Mouse (Mus musculus): ENCODE measurements around the gene Rsph9. TPM values are rescaled to one million over a fixed set of nuclear protein-coding genes. Genes with fewer than 3 reads are reported as not detected.
A peak's percentile ranks its signal among the peaks of the same experiment; 100 is the strongest.

Rsph9 gene
- polyA plus RNA-seq, 1 experiment from 2014 or later: 19.9 TPM

DNA sequence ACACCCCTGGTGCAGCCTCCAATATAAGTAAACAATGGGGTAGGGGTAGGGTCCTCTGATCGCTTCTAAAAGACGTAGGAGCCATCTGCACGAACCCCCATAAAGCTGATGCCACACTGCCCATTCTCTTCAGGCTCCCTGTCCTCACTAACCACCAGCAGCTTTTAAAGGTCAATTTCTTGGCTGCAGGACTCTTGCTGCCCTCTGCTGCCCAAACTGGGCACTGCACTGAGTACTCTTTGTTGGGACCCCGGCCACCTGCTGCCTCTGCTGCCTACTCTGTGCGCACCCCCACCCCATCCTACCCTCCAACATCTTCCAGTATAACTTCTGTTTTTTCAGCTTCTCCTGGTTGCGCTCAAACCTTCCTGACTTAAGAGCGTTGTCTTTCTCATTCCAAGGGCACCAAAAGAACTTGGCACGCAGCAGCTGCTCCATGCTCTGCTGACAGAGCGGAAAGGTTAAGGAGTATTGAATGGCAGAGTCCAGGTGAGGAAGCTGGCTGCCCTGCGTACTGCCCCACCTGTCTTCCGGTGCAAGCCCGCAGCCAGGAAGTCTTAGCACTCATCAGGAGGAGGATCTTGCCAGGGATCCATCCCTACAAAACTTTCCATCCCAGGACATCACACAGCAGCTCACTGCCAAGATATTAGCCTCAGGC, 11.8 kb downstream of the Rsph9 start:
- H3K9me3 ChIP-seq: no peaks in the 10 kb centered on the region
- no peak overlapping the region for H3K4me2 ChIP-seq
- H3K27ac ChIP-seq (replicated peaks): no peak overlapping the region
- no peak overlapping the region for H3K4me3 ChIP-seq
- peaks cover 35% of the 10 kb centered on the region for H3K36me3 ChIP-seq
- no peaks in the 10 kb centered on the region for H3K4me1 ChIP-seq (replicated peaks)
- 14% methylated on average over 12 of the region's 12 CpGs for WGBS
- H3K9ac ChIP-seq: no peak overlapping the region
- H3K27me3 ChIP-seq: no peaks in the 10 kb centered on the region
- ATAC-seq (ENCODE audit: low read depth): peak; percentile 70

DNA sequence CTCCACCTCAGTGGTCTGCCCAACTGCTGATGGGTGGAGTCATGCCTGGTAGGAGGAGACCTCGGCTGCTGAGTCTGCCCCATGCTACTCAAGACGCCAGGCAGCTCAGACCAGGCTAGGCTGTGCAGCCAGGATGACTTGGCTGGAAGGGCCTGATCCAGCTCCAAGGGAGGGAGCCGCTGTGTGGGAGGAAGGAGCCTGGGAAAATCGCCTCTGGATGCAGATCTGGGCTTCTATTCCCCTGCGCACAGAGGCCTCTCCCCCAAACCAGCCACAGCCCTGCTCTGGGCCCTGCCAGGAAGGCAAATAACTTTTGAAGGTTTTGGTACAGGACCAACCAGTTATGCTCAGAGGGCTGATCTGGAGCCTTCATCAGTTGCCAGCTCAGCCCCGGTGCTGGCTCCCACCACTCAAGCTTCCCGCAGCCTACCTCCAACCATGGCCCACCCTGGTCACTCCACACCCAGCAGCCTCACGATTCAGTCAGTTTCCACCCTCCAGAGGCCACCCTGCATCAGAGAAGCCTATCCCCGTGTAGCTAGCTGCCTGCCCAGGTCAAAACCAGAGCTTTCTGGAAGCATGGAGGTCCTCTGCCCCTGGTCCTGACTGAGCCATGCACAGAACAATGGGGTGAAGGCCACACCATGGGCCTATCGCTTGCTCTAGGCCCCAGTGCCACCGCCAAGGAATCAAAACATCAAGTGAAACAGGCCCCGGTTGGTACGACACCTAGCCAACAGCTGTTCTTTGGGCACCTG, 14.1 kb downstream of the Rsph9 start:
- no peak overlapping the region for H3K9ac ChIP-seq
- H3K4me3 ChIP-seq: no peak overlapping the region
- ATAC-seq (ENCODE audit: low read depth): no peak
- no peaks in the 10 kb centered on the region for H3K9me3 ChIP-seq
- no peaks in the 10 kb centered on the region for H3K4me1 ChIP-seq (replicated peaks)
- no peak overlapping the region for H3K27ac ChIP-seq (replicated peaks)
- no peaks in the 10 kb centered on the region for H3K27me3 ChIP-seq
- H3K36me3 ChIP-seq: peaks cover 55% of the 10 kb centered on the region
- no peak overlapping the region for H3K4me2 ChIP-seq
- WGBS: 82% methylated on average over 13 of the region's 13 CpGs

DNA sequence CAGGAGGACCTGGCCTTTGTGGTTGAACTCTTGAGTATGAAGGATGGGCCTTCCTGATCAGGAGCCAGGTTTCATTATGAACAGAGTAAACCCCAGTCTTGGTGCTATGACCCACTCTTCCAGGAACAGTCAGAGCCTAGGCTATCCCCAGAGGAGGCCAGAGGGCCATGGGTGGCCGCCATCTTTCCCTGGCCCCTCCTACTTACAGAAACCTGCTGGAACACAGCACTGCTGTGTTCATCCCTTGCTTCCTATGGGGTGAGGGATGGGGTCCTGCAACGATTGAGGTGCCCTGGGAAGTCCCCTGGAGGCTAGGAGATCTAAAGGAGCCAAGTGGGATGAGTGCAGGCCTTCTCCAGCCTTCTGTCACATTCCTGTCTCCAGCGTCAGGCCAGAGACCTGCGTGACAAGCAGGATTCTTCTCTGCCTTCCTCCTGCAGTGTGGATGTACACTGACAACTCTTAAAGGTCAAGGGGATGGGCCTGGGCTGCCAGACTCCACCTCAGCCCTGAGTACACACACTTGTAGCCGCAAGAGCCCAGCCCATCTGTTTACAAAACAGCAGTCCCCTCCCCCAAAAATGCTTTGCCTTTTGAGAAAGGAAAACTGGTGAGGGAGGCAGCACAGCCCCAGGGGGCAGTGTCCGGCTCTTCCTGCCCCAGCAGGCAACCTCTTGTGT, 16.1 kb downstream of the Rsph9 start:
- Histone ChIP-seq H3K9ac (no peak overlapping the region), H3K36me3 (peaks cover 74% of the 10 kb centered on the region), H3K4me3 (no peak overlapping the region), H3K4me1 (replicated peaks) (no peaks in the 10 kb centered on the region), H3K27ac (replicated peaks) (no peak overlapping the region), H3K4me2 (no peak overlapping the region), H3K27me3 (no peaks in the 10 kb centered on the region), H3K9me3 (no peaks in the 10 kb centered on the region)
- no peak for ATAC-seq (ENCODE audit: low read depth)
- WGBS: 81% methylated on average over 6 of the region's 6 CpGs

DNA sequence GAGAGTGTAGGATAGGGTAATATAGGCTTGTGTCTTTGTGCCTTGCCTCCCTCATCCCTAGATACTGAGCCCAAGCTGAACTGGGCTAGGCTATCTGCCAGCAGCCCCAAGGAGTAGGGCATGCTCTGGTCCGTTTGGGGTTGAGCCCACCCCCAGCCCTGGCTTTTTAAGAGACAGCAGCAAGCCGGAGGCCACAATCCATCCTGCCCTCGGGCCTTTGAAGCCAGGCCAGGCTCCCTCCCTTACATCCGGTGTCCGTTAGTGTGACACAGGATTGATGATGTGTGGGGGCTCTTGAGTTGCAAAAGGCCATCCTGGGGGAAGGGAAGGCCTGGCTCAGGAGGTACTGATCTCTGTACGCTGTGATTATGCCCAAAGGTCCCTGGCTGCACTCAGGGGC, 17.4 kb downstream of the Rsph9 start:
- no peak for ATAC-seq (ENCODE audit: low read depth)
- Histone ChIP-seq H3K9me3 (no peaks in the 10 kb centered on the region), H3K4me3 (no peak overlapping the region), H3K36me3 (peaks cover 87% of the 10 kb centered on the region), H3K27me3 (no peaks in the 10 kb centered on the region), H3K4me2 (no peak overlapping the region), H3K27ac (replicated peaks) (no peak overlapping the region), H3K4me1 (replicated peaks) (no peaks in the 10 kb centered on the region), H3K9ac (no peak overlapping the region)
- WGBS: 80% methylated on average over 6 of the region's 6 CpGs

DNA sequence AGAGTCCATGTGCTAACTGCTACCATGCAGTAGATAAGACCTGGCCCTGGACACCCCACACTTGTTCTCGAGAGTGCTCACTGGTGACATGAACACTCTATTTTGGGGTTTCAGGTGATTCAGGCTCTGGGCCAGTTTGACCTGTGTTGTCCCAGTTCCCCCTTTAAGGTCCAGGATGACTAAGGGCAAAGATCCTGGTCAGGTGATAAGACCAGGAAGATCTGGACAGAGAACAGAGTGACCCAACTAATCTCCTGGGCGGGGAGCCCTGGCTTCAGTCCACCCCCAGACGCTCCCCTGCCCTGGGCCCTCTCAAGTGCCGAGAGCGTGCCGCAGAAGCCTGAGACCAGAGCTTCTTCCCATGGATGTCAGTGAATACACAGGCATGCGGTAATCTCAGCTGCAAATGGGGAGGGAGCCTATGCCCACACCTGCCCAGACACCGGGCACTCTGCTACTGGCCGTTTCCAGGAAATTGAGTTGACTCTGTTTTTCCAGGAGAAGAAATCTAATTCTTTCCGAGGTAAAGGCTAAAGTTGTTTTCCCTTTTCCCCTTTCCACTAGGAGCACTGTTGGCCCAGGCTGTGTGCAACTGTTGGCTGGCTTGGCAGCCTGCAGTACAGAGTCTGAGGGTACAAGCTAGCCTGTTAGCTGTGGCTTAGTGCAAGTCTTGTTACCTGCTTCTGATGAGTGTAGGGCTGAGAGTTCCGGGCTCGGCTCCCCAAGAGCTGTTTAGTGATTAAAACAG, 19.9 kb downstream of the Rsph9 start:
- Histone ChIP-seq H3K9me3 (no peaks in the 10 kb centered on the region), H3K36me3 (peaks cover 88% of the 10 kb centered on the region), H3K4me3 (no peak overlapping the region), H3K27me3 (no peaks in the 10 kb centered on the region), H3K4me2 (no peak overlapping the region), H3K9ac (no peak overlapping the region), H3K4me1 (replicated peaks) (no peaks in the 10 kb centered on the region), H3K27ac (replicated peaks) (no peak overlapping the region)
- WGBS: 92% methylated on average over 12 of the region's 12 CpGs
- no peak for ATAC-seq (ENCODE audit: low read depth)

DNA sequence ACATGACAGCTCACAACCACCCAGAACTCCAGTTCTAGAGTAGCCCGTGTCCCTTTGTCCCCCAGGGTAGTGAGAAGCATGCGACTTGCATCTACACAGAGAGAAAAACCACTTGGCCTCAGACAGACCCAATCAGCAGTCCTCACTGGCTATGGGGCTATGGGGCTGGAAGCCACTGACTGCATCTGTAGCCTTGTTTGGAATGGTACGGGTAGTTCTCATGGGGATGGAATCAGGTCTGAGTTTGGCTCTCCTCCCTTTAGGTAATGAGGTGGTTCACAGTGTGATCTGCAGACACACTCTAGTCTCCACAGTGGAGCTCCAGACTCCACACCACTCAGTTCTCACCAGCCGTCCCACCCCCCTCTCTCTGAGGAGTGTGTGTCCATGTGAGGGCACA, 20.7 kb downstream of the Rsph9 start:
- no peak for ATAC-seq (ENCODE audit: low read depth)
- 97% methylated on average over 4 of the region's 4 CpGs for WGBS
- no peak overlapping the region for H3K27ac ChIP-seq (replicated peaks)
- no peaks in the 10 kb centered on the region for H3K27me3 ChIP-seq
- no peaks in the 10 kb centered on the region for H3K9me3 ChIP-seq
- H3K9ac ChIP-seq: no peak overlapping the region
- no peak overlapping the region for H3K4me2 ChIP-seq
- no peak overlapping the region for H3K4me3 ChIP-seq
- peaks cover 3% of the 10 kb centered on the region; the same call in 1 of the 2 replicates for H3K4me1 ChIP-seq (replicated peaks)
- peaks cover 88% of the 10 kb centered on the region for H3K36me3 ChIP-seq

DNA sequence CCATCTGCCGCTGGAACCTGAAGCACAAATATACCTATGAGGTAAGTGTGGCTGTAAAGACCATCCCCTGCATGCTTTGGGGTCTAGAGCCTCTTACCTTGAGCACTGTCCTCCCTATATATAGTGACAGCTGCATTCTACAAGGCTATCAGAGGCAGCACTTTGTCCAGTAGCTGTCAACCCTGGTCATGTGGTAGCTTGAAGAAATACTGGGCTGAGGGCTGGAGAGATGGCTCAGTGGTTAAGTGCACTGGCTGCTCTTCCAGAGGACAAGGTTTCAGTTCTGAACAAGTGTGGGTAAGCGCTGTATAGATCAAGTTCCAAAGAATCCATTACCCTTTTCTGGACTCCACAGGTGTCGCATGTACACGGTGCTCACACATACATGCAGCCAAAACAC, 21.2 kb downstream of the Rsph9 start:
- Histone ChIP-seq H3K9ac (no peak overlapping the region), H3K36me3 (peaks cover 88% of the 10 kb centered on the region), H3K4me2 (no peak overlapping the region), H3K4me1 (replicated peaks) (peaks cover 8% of the 10 kb centered on the region), H3K4me3 (no peak overlapping the region), H3K27me3 (no peaks in the 10 kb centered on the region), H3K9me3 (no peaks in the 10 kb centered on the region), H3K27ac (replicated peaks) (no peak overlapping the region)
- ATAC-seq (ENCODE audit: low read depth): no peak
- WGBS: 90% methylated on average over 4 of the region's 4 CpGs

DNA sequence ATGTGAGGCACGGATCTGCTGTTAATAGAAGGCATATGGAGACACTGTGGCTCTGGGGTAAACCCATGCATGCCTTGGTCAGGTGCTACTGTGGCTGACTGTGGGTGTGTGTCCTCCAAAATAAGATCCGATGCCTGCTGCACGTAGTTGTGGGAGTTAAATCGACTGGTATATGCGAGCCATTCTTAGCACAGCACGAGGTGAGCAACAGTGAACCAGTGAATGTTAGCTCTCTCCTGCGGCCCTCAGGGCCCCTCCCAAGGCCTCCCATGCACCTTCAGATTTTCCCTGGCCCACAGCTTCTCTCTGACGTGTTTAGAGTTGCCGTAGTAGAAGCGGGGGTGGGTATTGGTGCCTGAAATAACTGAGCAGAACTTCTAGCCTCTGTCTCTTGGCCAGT, 24.4 kb downstream of the Rsph9 start:
- H3K4me1 ChIP-seq (replicated peaks): peaks cover 12% of the 10 kb centered on the region
- no peak for ATAC-seq (ENCODE audit: low read depth)
- no peaks in the 10 kb centered on the region for H3K9me3 ChIP-seq
- H3K4me2 ChIP-seq: no peak overlapping the region
- H3K36me3 ChIP-seq: peaks cover 73% of the 10 kb centered on the region
- no peak overlapping the region for H3K9ac ChIP-seq
- H3K4me3 ChIP-seq: no peak overlapping the region
- no peak overlapping the region for H3K27ac ChIP-seq (replicated peaks)
- H3K27me3 ChIP-seq: no peaks in the 10 kb centered on the region
- 94% methylated on average over 10 of the region's 10 CpGs for WGBS

DNA sequence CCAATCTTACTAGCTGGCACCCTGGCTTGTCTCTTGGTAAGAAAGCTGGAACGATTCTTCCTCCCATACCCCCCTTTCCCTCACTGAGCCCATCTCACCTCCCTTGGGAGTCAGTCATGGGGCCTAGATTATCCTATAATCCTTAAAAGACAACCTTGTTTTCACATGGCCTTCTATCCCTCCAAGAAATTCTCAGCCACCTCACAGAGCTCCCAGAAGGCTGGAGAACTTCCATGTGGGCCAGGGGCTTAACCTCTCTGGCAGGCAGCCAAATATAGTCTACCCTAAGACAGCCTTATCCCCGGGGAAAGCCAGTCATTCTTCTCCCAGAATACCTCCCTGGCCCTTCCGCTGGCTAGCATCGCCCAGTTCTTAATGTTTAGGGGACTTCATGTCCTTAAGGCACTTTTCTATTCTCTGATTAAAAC, 25.6 kb downstream of the Rsph9 start:
- H3K9ac ChIP-seq: no peak overlapping the region
- peaks cover 12% of the 10 kb centered on the region for H3K4me1 ChIP-seq (replicated peaks)
- no peak overlapping the region for H3K27ac ChIP-seq (replicated peaks)
- no peak overlapping the region for H3K4me2 ChIP-seq
- no peak overlapping the region for H3K4me3 ChIP-seq
- peaks cover 63% of the 10 kb centered on the region for H3K36me3 ChIP-seq
- H3K9me3 ChIP-seq: no peaks in the 10 kb centered on the region
- WGBS: 72% methylated on average over 4 of the region's 4 CpGs
- no peak for ATAC-seq (ENCODE audit: low read depth)
- H3K27me3 ChIP-seq: no peaks in the 10 kb centered on the region

DNA sequence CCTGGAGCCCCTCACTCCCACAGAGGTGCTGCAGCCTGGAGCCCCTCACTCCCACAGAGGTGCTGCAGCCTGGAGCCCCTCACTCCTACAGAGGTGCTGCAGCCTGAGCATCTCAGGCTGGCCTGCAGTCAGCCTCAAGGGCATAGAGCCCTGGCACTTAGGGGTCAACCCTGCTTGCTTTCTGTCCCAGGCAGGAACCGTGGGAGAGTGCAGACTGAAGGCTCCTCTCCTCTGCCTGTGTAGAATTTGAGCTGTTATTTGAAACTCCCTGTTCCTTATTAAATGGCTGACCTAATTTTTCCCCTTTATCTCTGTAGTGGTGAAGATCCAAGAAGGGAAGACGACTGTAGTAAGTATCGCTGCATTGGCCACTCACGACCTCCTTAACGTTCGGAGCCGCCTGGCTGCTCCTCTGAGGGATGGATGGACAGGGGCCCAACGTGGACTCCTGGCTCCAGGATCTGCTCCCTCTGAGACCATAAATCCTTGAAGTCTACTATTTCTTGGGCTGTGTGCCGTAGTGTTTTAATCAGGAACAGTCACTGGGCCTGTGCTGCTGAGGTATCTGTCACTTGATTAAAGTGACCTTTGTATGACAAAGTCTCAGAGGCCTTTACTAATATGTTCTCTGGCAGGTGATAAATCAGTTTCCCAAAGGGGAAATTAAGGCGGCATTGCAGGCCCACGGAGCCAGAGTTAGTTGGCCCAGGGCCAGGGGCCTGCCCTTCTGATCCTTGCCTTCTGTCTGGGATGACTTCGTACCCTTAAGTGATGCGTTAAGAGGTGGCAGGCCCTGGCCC, 26.2 kb downstream of the Rsph9 start:
- Histone ChIP-seq H3K4me1 (replicated peaks) (peaks cover 12% of the 10 kb centered on the region), H3K4me3 (no peak overlapping the region), H3K27me3 (no peaks in the 10 kb centered on the region), H3K9ac (no peak overlapping the region), H3K9me3 (no peaks in the 10 kb centered on the region), H3K36me3 (peaks cover 60% of the 10 kb centered on the region), H3K4me2 (no peak overlapping the region), H3K27ac (replicated peaks) (0 out of 2 replicates have a peak overlapping the region, but pooled peaks have one; percentile 28)
- WGBS: 63% methylated on average over 13 of the region's 13 CpGs
- ATAC-seq (ENCODE audit: low read depth): no peak

DNA sequence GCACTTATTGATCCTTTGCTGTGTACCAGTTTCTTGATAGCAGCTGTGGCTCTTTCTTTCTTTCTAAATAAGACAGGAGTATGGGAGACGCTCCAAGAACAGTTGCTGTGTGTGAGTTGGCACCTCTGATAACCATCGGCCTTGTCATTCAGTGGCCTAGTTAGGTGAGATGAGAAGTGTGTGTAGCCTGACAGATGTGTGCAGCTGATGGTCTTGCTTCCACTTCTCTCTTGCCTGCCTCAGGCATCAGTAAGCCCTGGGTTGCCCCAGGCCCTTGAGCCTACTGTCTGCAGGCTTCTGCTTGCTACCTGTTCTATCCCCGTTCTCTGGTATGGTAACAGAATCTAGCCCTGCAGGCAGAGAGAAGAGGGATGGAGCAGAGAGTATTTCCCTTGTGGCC, 27.1 kb downstream of the Rsph9 start:
- no peaks in the 10 kb centered on the region for H3K9me3 ChIP-seq
- peaks cover 20% of the 10 kb centered on the region for H3K4me1 ChIP-seq (replicated peaks)
- WGBS: 94% methylated on average over 3 of the region's 3 CpGs
- H3K27ac ChIP-seq (replicated peaks): no peak overlapping the region
- H3K27me3 ChIP-seq: no peaks in the 10 kb centered on the region
- no peak overlapping the region for H3K4me3 ChIP-seq
- peaks cover 51% of the 10 kb centered on the region for H3K36me3 ChIP-seq
- H3K9ac ChIP-seq: peak overlapping the region; percentile 12; the same call in 1 of the 2 replicates
- no peak overlapping the region for H3K4me2 ChIP-seq
- ATAC-seq (ENCODE audit: low read depth): no peak

Data from neural tube, embryonic 13.5 days (tissue).